Comparison of ENCODE assay signal across 8 mouse cellular contexts in genomic region chr9:123928759-123929246, GRCm38 (mm10). TPM values are rescaled to one million over a fixed set of nuclear protein-coding genes. Genes with fewer than 3 reads are reported as not detected.
A peak's percentile ranks its signal among the peaks of the same experiment; 100 is the strongest.
DNase-seq lines count a peak whose midpoint lies in the region; ATAC-seq and TF ChIP-seq lines count a peak whose summit lies in the region.

No protein-coding gene starts in this region.

- peak overlapping the region; percentile 41; the same call in 1 of the 2 replicates for H3K4me2 ChIP-seq in heart, postnatal 0 days (ENCODE audit: low read depth, low read length)
- no peak overlapping the region for H3K4me2 ChIP-seq in intestine, embryonic 15.5 days (replicated peaks)
- no peak overlapping the region for H3K4me2 ChIP-seq in midbrain, embryonic 13.5 days (replicated peaks)

- peaks cover 57% of the 10 kb centered on the region for H3K4me1 ChIP-seq in bone marrow macrophage, adult 2 months (ENCODE audit: control insufficient read depth, insufficient read depth, low read length)
- no peaks in the 10 kb centered on the region; the same call in 1 of the 2 replicates for H3K4me1 ChIP-seq in heart, postnatal 0 days (ENCODE audit: control insufficient read depth, insufficient read depth)
- H3K4me1 ChIP-seq in megakaryocyte, embryonic 14.5 days, result peaks cover 85% of the 10 kb centered on the region
- H3K4me1 ChIP-seq in intestine, embryonic 15.5 days (replicated peaks), result peaks cover 4% of the 10 kb centered on the region; the same call in 1 of the 2 replicates
- H3K4me1 ChIP-seq in midbrain, embryonic 13.5 days (replicated peaks), result peaks cover 7% of the 10 kb centered on the region

- peak; percentile 71 to 79 for DNase-seq in CD8-positive naive resting alpha-beta T cell, adult 2 months (ENCODE audit: low read depth in 2 of 2, low spot score in 2 of 2)
- DNase-seq in heart, postnatal 0 days (ENCODE audit: low spot score), result peak; percentile 30
- peak; percentile 65 to 76 for DNase-seq in thymus, postnatal 36 days
- DNase-seq in gastrocnemius, postnatal 25 days, result no peak

- WGBS in heart, postnatal 0 days, result 20% methylated on average over 8 of the region's 8 CpGs
- WGBS in intestine, embryonic 15.5 days, result 38% methylated on average over 8 of the region's 8 CpGs
- 61% methylated on average over 8 of the region's 8 CpGs for WGBS in midbrain, embryonic 13.5 days

- H3K27ac ChIP-seq in bone marrow macrophage, adult 2 months (ENCODE audit: insufficient read depth, low read depth, low read length), result peak overlapping the region; percentile 99
- peak overlapping the region; percentile 65 for H3K27ac ChIP-seq in heart, postnatal 0 days (ENCODE audit: low read depth)
- no peak overlapping the region for H3K27ac ChIP-seq in intestine, embryonic 15.5 days
- H3K27ac ChIP-seq in midbrain, embryonic 13.5 days, result no peak overlapping the region

- no peak for ATAC-seq in heart, postnatal 0 days (ENCODE audit: insufficient read depth, low read depth)
- ATAC-seq in intestine, embryonic 15.5 days, result no peak
- no peak for ATAC-seq in midbrain, embryonic 13.5 days

- H3K36me3 ChIP-seq in heart, postnatal 0 days (replicated peaks; ENCODE audit: control insufficient read depth, insufficient read depth, low read length), result no peaks in the 10 kb centered on the region
- H3K36me3 ChIP-seq in megakaryocyte, embryonic 14.5 days (replicated peaks; ENCODE audit: low read length), result no peaks in the 10 kb centered on the region
- no peaks in the 10 kb centered on the region for H3K36me3 ChIP-seq in intestine, embryonic 15.5 days
- no peaks in the 10 kb centered on the region for H3K36me3 ChIP-seq in midbrain, embryonic 13.5 days

- H3K27me3 ChIP-seq in heart, postnatal 0 days (ENCODE audit: control insufficient read depth, insufficient read depth, low read length), result no peaks in the 10 kb centered on the region
- no peaks in the 10 kb centered on the region for H3K27me3 ChIP-seq in megakaryocyte, embryonic 14.5 days (replicated peaks)
- no peaks in the 10 kb centered on the region for H3K27me3 ChIP-seq in intestine, embryonic 15.5 days (replicated peaks)
- no peaks in the 10 kb centered on the region for H3K27me3 ChIP-seq in midbrain, embryonic 13.5 days

- no peak for TF ChIP-seq POLR2A in bone marrow macrophage, adult 2 months (IDR thresholded peaks at IDR 0.05; ENCODE audit: borderline replicate concordance, low read depth, low read length)

- TF ChIP-seq CTCF in bone marrow macrophage, adult 2 months (IDR thresholded peaks at IDR 0.05; ENCODE audit: low read depth, low read length), result no peak
- peak; percentile 30 for TF ChIP-seq CTCF in heart, postnatal 0 days (IDR thresholded peaks at IDR 0.05; ENCODE audit: low read depth)

- no peak overlapping the region for H3K9ac ChIP-seq in heart, postnatal 0 days (replicated peaks; ENCODE audit: low read depth, low read length)
- no peak overlapping the region for H3K9ac ChIP-seq in intestine, embryonic 15.5 days
- H3K9ac ChIP-seq in midbrain, embryonic 13.5 days (replicated peaks), result no peak overlapping the region

- H3K4me3 ChIP-seq in bone marrow macrophage, adult 2 months (ENCODE audit: insufficient read depth, low read length), result peak overlapping the region; percentile 36
- H3K4me3 ChIP-seq in heart, postnatal 0 days (ENCODE audit: low read depth, low read length), result peak overlapping the region; percentile 1; the same call in 1 of the 2 replicates
- peak overlapping the region; percentile 87 for H3K4me3 ChIP-seq in megakaryocyte, embryonic 14.5 days (replicated peaks)
- H3K4me3 ChIP-seq in intestine, embryonic 15.5 days (replicated peaks), result no peak overlapping the region
- H3K4me3 ChIP-seq in midbrain, embryonic 13.5 days (replicated peaks), result no peak overlapping the region

- no peaks in the 10 kb centered on the region for H3K9me3 ChIP-seq in heart, postnatal 0 days (replicated peaks; ENCODE audit: control insufficient read depth, low read length)
- H3K9me3 ChIP-seq in megakaryocyte, embryonic 14.5 days, result no peaks in the 10 kb centered on the region
- no peaks in the 10 kb centered on the region for H3K9me3 ChIP-seq in intestine, embryonic 15.5 days
- no peaks in the 10 kb centered on the region for H3K9me3 ChIP-seq in midbrain, embryonic 13.5 days

- TF ChIP-seq EP300 in heart, postnatal 0 days (IDR thresholded peaks at IDR 0.05; ENCODE audit: low read depth), result no peak

RNA-seq across cellular contexts. Expression of gene Ccr1, which starts 39.7 kb away (rescaled TPM):
- polyA plus RNA-seq in bone marrow macrophage, adult 2 months (2012; ENCODE audit: insufficient read depth, insufficient read length, missing spikeins), result 6.0 and 6.5 TPM in 2 replicates
- total RNA-seq in heart, postnatal 0 days (2014; rRNA removed; ENCODE audit: low replicate concordance), result 1.3 and 2.4 TPM in 2 replicates
- 1.9 and 2.4 TPM in 2 replicates for polyA plus RNA-seq in heart, postnatal 0 days (2015; fragmentation: Nextera tagmentation; extraction: Ambion mirVana)
- 0.30 TPM in 1 of 2 replicates, not detected in the other for polyA plus RNA-seq in megakaryocyte, embryonic 14.5 days (2012; ENCODE audit: insufficient read depth, low replicate concordance)
- polyA plus RNA-seq in intestine, embryonic 15.5 days (2015; fragmentation: Nextera tagmentation; extraction: Ambion mirVana), result 3.3 and 3.7 TPM in 2 replicates
- under 1 TPM; 0.20 to 0.27 TPM for total RNA-seq in gastrocnemius, postnatal 25 days (2021)
- polyA plus RNA-seq in midbrain, embryonic 13.5 days (2015; fragmentation: Nextera tagmentation; extraction: Ambion mirVana), result 0.66 and 0.73 TPM in 2 replicates

RNA-seq across cellular contexts. Expression of gene Ccr1l1, which starts 49.4 kb away (rescaled TPM):
- polyA plus RNA-seq in bone marrow macrophage, adult 2 months (2012; ENCODE audit: insufficient read depth, insufficient read length, missing spikeins), result 1.3 TPM in 1 of 2 replicates, not detected in the other
- not detected in 2 replicates for total RNA-seq in heart, postnatal 0 days (2014; rRNA removed; ENCODE audit: low replicate concordance)
- not detected in 2 replicates for polyA plus RNA-seq in heart, postnatal 0 days (2015; fragmentation: Nextera tagmentation; extraction: Ambion mirVana)
- not detected in 2 replicates for polyA plus RNA-seq in megakaryocyte, embryonic 14.5 days (2012; ENCODE audit: insufficient read depth, low replicate concordance)
- polyA plus RNA-seq in intestine, embryonic 15.5 days (2015; fragmentation: Nextera tagmentation; extraction: Ambion mirVana), result 0.24 TPM in 1 of 2 replicates, not detected in the other
- total RNA-seq in gastrocnemius, postnatal 25 days (2021), result not detected
- polyA plus RNA-seq in midbrain, embryonic 13.5 days (2015; fragmentation: Nextera tagmentation; extraction: Ambion mirVana), result not detected in 2 replicates

Comparison
In these comparisons a context has a peak if more than half of its experiments do, and no peak if none do; other contexts are left out.
1. H3K27ac ChIP-seq: peak in bone marrow macrophage, adult 2 months (single experiment) and heart, postnatal 0 days (single experiment); none in intestine, embryonic 15.5 days (single experiment) and midbrain, embryonic 13.5 days (single experiment).
2. H3K4me3 ChIP-seq: peak in bone marrow macrophage, adult 2 months (single experiment), heart, postnatal 0 days (single experiment) and megakaryocyte, embryonic 14.5 days (single experiment); none in intestine, embryonic 15.5 days (single experiment) and midbrain, embryonic 13.5 days (single experiment).